Mouse (Mus musculus): ENCODE results near the gene Fam71b.
"Not testable (repeated sequence)": the region's sequence is repeated elsewhere in the genome, so short reads cannot be mapped to it uniquely, and the experiment has no call there.

The Fam71b gene

GRCm38 (mm10) chr11:46382466-46382865, 13.9 kb upstream of the Fam71b start:
- peak; percentile 38 for DNase-seq (ENCODE audit: low read depth)

DNA sequence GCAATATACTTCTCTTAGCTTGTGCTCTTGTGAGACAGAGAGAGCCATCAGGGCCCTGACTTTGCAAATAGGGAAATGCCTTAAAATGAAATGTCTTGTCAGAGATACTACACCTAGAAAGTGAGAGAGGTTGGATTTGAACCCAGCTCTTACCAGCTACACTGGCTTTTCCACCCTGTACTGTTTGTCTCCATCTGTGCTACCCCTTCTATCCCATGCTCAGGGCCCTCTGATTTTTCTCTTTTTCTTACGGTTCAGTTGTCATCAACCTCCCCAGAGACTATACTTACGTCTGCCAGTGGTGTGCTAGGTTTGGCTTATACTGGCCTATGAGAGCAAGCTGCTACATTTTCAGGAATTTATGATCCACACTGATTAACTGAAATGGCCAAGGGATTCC, 11.4 kb upstream of the Fam71b start:
- DNase-seq (ENCODE audit: low read depth) = peak; percentile 25

DNA sequence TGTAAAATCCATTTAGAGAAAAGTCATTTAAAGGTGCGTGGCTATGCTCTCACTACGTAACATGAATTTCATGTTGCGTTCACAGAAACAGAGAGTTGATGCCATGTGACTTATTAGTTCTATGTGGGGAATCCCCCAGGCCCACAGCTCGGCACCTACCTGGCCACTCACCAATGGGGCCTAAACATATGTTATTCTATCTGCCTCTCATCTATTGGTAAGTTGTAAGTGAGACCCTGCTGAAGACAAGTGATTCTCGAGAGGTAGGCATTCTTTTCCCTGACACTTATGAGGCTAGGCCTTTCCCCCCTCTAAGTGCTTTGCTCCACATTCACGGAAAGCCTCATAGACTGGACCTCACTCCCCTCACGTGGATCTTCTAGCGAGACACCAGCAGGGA, 9.8 kb upstream of the Fam71b start:
- peak; percentile 79 for DNase-seq (ENCODE audit: low read depth)

- DNase-seq (ENCODE audit: low read depth) = no peak
These were observed 9.3 kb upstream of the Fam71b start for GRCm38 (mm10) chr11:46387061-46387460.

DNA sequence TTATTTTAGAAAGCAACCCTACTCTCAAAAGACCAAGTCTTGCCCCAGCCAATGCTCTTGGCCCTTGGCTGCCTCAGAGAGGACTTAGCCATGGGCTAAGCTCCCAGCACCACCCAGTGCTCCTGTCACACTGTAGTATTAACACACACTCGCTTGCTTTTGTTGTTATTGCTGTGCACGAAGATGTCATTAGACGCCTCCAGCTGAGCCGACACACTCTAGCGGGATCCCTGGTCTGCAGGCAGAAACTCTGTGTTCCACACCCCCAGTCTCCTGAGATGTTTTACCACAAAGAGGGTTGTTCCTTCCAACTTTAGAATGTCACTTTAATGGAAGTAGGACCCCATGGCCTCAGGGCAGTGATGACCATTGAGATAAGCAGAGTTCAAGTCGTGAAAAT, 7.9 kb upstream of the Fam71b start:
- peak; percentile 72 for DNase-seq (ENCODE audit: low read depth)

DNA sequence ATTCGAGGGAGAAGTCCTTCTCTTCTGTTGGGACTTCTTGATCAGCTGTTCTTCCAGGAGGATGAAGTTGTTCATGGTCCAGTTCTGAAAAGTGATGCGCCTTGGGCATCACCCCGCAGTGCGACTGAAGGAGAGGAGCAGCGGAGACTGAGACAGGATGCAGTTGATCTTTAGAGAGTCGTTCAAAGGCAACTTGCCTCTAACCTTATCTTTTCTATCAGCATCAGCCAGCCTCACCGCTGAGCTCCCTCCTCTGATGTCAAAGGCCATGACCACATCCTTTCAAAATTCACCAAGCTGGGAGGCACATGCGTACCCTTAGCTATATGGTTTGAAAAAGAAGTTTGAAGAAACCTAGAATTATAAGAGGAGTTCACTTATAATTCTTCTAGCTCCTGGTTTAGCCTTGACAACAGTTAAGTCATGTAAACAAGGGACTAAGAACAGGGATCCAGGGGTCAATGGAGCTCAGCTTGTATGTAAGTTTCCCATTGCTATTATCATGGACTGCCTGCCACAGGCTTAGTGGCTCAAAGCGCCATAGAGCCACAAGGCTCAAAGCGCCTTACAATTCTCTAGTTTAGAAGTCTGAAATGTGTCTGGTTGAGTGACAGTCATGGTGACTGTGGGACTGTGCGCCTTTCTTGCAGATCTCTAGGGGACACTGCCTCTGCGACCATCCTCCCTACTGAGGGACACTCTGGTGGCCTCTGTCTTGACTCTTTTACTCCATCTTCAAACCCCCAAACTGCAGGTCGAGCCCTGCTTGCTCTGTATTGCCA, 6.8 kb upstream of the Fam71b start, which contains the start of gene Itk:
Gene Itk (minus strand): TSS at position 180 of the 782 bp plus-strand sequence.
- peak; percentile 95 for DNase-seq (ENCODE audit: low read depth)

- peak; percentile 52 for DNase-seq (ENCODE audit: low read depth)
These were observed 5.7 kb upstream of the Fam71b start for GRCm38 (mm10) chr11:46390621-46391020.

GRCm38 (mm10) chr11:46392890-46393289, 3.5 kb upstream of the Fam71b start:
- peak; percentile 56 for DNase-seq (ENCODE audit: low read depth)

- no peak for DNase-seq (ENCODE audit: low read depth)
These were observed 2.9 kb upstream of the Fam71b start for GRCm38 (mm10) chr11:46393413-46393812.

- DNase-seq (ENCODE audit: low read depth) = peak; percentile 26
These were observed 1.3 kb upstream of the Fam71b start for GRCm38 (mm10) chr11:46395088-46395487.

GRCm38 (mm10) chr11:46395698-46396097, 661 bp upstream of the Fam71b start:
- peak; percentile 62 for DNase-seq (ENCODE audit: low read depth)

- DNase-seq (ENCODE audit: low read depth) = peak; percentile 31
These were observed 461 bp downstream of the Fam71b start for GRCm38 (mm10) chr11:46396860-46397179.

DNA sequence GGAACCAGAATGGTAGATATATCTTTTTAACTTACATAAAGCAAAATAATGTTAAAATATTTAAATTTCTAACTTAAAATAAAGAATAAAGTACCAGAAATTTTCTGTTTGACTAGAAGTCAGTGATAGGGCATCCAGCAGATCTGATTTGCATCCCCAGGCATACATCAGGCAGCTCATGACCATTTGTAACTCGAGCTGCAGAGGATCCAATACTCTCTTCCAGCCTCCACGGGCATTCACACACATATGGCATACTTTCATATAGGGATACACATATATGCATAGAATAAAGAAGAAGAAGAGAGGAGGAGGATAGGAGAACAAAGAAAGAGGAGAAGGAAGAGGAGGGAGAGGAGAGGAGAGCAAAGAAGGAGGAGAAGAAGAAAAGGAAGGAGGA, 1.5 kb downstream of the Fam71b start:
- DNase-seq (ENCODE audit: low read depth) = no peak

- DNase-seq (ENCODE audit: low read depth) = no peak
These were observed 2.1 kb downstream of the Fam71b start for GRCm38 (mm10) chr11:46398473-46398872.

DNA sequence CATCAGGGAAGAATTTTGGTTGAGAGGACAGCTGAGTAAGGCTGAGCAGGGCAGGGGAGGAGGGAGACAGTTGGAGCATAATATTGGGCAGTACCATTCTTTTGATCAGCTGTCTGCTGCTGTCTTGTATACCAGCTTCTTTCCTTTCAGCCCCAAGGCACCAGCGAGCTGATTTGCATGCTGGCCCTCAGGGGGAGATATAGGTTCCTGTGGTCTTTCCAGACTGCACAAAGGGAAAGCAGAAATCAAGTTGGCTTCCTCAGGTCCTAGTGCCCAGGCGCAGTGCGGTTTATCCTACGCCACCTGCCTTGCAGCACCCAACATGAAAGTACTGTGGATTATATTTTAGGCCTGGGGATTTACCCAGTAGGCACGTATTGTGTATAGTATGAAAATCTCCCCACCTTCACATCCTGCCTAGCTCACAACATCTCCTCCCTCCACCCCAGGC, 2.6 kb downstream of the Fam71b start:
- peak; percentile 92 for DNase-seq (ENCODE audit: low read depth)

DNA sequence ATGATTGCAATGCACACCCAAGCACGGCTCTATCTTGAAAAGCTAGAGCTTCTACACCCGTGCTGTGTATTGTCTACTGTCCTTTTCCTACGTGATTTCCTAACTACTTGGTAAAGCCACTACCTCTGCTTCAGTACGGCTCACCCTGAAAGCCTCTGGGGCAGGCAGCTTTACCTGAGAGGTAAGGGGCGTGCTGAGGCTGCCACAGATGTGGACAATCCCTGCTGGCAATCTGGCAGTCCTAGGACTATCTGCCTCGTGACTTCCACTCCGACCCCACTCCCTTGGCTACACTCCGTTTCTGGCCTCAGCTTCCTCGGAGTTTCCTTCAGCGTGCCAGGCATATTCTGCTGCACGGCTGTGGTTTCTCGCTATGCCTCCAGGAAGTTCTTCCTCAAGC, 5.2 kb downstream of the Fam71b start:
- DNase-seq (ENCODE audit: low read depth) = no peak

DNA sequence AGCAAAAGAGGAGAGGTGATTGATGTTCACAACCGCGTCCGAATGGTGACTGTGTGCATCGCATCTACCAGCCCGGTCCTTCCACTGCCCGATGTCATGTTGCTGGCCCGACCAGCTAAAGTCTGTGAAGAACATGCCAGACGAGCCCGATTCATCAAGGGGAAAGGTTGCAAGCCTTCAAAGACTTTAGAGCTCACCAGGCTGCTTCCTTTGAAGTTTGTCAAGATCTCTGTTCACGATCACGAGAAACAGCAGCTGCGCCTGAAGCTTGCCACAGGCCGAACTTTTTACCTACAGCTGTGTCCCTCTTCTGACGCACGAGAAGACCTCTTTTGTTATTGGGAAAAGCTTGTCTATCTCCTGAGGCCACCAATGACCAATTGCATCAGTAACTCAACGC, 8.6 kb downstream of the Fam71b start:
- peak; percentile 50 for DNase-seq (ENCODE audit: low read depth)

GRCm38 (mm10) chr11:46406721-46407120, 10.4 kb downstream of the Fam71b start:
- no peak for DNase-seq (ENCODE audit: low read depth)

- DNase-seq (ENCODE audit: low read depth) = no peak
These were observed 13.7 kb downstream of the Fam71b start for GRCm38 (mm10) chr11:46410018-46410563.

- DNase-seq (ENCODE audit: low read depth) = no peak
These were observed 22.1 kb downstream of the Fam71b start for GRCm38 (mm10) chr11:46418438-46418837.

DNA sequence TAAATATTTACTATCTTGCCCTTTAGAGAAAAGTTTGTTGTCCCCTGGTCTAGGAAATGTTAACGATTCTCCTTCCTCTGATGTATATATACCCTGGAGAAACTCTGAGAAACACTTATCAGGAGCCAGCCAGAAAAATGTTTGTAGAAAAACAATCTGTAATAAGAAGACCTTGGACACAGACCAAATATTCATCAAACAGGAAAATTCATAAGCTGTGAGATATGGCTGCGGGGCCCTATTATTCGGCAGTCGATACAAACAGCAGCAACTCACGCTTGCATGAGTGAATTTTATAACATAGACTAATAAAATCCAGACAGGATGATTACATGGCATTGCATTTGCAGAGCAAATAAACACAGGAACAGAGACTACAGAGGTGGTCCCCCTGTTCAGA, 22.5 kb downstream of the Fam71b start:
- no peak for DNase-seq (ENCODE audit: low read depth)

GRCm38 (mm10) chr11:46421086-46421888, 24.9 kb downstream of the Fam71b start:
- peak; percentile 57 for DNase-seq (ENCODE audit: low read depth)

- DNase-seq (ENCODE audit: low read depth) = not testable (repeated sequence)
These were observed 31.8 kb downstream of the Fam71b start for GRCm38 (mm10) chr11:46428131-46428530.

All from induced T-regulatory cell, adult 2 months (primary cell).